Mouse (Mus musculus): ENCODE data around the gene Alkbh3. TPM values are rescaled to one million over a fixed set of nuclear protein-coding genes. Genes with fewer than 3 reads are reported as not detected.

The Alkbh3 gene
- polyA plus RNA-seq (2015; fragmentation: Nextera tagmentation; extraction: Ambion mirVana): 63.0 and 70.0 TPM in 2 replicates

GRCm38 (mm10) chr2:94010335-94011291 is at the start of gene Alkbh3:
Gene Alkbh3 (minus strand): TSS chr2:94010807.
- H3K9ac ChIP-seq (ENCODE audit: low read length): peak within 1 kb of the TSS; percentile 97
- peaks cover 7% of the 10 kb centered on the region; the same call in 1 of the 2 replicates for H3K4me1 ChIP-seq (replicated peaks; ENCODE audit: control insufficient read depth, insufficient read depth, low read length)
- no peaks in the 10 kb centered on the region for H3K9me3 ChIP-seq (ENCODE audit: control insufficient read depth, low read length)
- no peaks in the 10 kb centered on the region for H3K27me3 ChIP-seq (ENCODE audit: control insufficient read depth, insufficient read depth, low read depth, low read length)
- peak within 1 kb of the TSS; percentile 100 for H3K4me3 ChIP-seq (ENCODE audit: low read length)
- ATAC-seq (ENCODE audit: low read depth): peak; percentile 100
- H3K4me2 ChIP-seq (ENCODE audit: low read depth, low read length): peak within 1 kb of the TSS; percentile 92
- H3K27ac ChIP-seq (ENCODE audit: low read length): peak within 1 kb of the TSS; percentile 55; the same call in 1 of the 2 replicates
- H3K36me3 ChIP-seq (ENCODE audit: control insufficient read depth, insufficient read depth, low read length): peaks cover 16% of the 10 kb centered on the region; the same call in 1 of the 2 replicates
- WGBS: 5% methylated on average over 47 of the region's 47 CpGs

GRCm38 (mm10) chr2:94059459-94059858 is 48.9 kb upstream of the Alkbh3 start:
- no peak overlapping the region for H3K4me3 ChIP-seq (ENCODE audit: low read length)

GRCm38 (mm10) chr2:94054813-94055212 is 44.2 kb upstream of the Alkbh3 start:
- Histone ChIP-seq H3K4me1 (replicated peaks; ENCODE audit: control insufficient read depth, insufficient read depth, low read length) (peaks cover 3% of the 10 kb centered on the region; the same call in 1 of the 2 replicates), H3K27me3 (ENCODE audit: control insufficient read depth, insufficient read depth, low read depth, low read length) (no peaks in the 10 kb centered on the region), H3K36me3 (ENCODE audit: control insufficient read depth, insufficient read depth, low read length) (no peaks in the 10 kb centered on the region), H3K4me2 (ENCODE audit: low read depth, low read length) (no peak overlapping the region), H3K4me3 (ENCODE audit: low read length) (no peak overlapping the region), H3K9me3 (ENCODE audit: control insufficient read depth, low read length) (no peaks in the 10 kb centered on the region), H3K9ac (ENCODE audit: low read length) (no peak overlapping the region), H3K27ac (ENCODE audit: low read length) (no peak overlapping the region)
- ATAC-seq (ENCODE audit: low read depth): peak; percentile 54; the same call in 1 of the 2 replicates

More at GRCm38 (mm10) chr2:94059459-94059858, 48.9 kb upstream of the Alkbh3 start:
- no peak overlapping the region for H3K27ac ChIP-seq (ENCODE audit: low read length)
- no peak for ATAC-seq (ENCODE audit: low read depth)
- no peaks in the 10 kb centered on the region for H3K4me1 ChIP-seq (replicated peaks; ENCODE audit: control insufficient read depth, insufficient read depth, low read length)
- H3K9me3 ChIP-seq (ENCODE audit: control insufficient read depth, low read length): no peaks in the 10 kb centered on the region
- no peak overlapping the region for H3K4me2 ChIP-seq (ENCODE audit: low read depth, low read length)
- H3K36me3 ChIP-seq (ENCODE audit: control insufficient read depth, insufficient read depth, low read length): no peaks in the 10 kb centered on the region
- H3K9ac ChIP-seq (ENCODE audit: low read length): no peak overlapping the region
- no peaks in the 10 kb centered on the region for H3K27me3 ChIP-seq (ENCODE audit: control insufficient read depth, insufficient read depth, low read depth, low read length)
- WGBS: 76% methylated on average over 5 of the region's 5 CpGs

- Histone ChIP-seq H3K4me2 (ENCODE audit: low read depth, low read length) (no peak overlapping the region), H3K9me3 (ENCODE audit: control insufficient read depth, low read length) (no peaks in the 10 kb centered on the region), H3K9ac (ENCODE audit: low read length) (no peak overlapping the region), H3K4me1 (replicated peaks; ENCODE audit: control insufficient read depth, insufficient read depth, low read length) (peaks cover 4% of the 10 kb centered on the region; the same call in 1 of the 2 replicates), H3K27ac (ENCODE audit: low read length) (no peak overlapping the region), H3K36me3 (ENCODE audit: control insufficient read depth, insufficient read depth, low read length) (no peaks in the 10 kb centered on the region), H3K4me3 (ENCODE audit: low read length) (no peak overlapping the region), H3K27me3 (ENCODE audit: control insufficient read depth, insufficient read depth, low read depth, low read length) (no peaks in the 10 kb centered on the region)
- 95% methylated on average over 5 of the region's 5 CpGs for WGBS
- no peak for ATAC-seq (ENCODE audit: low read depth)
Measured at GRCm38 (mm10) chr2:94051952-94052351, 41.3 kb upstream of the Alkbh3 start.

- H3K27me3 ChIP-seq (ENCODE audit: control insufficient read depth, insufficient read depth, low read depth, low read length): no peaks in the 10 kb centered on the region
- no peak overlapping the region for H3K27ac ChIP-seq (ENCODE audit: low read length)
- WGBS: 93% methylated on average over 3 of the region's 3 CpGs
- H3K4me3 ChIP-seq (ENCODE audit: low read length): no peak overlapping the region
- H3K9me3 ChIP-seq (ENCODE audit: control insufficient read depth, low read length): no peaks in the 10 kb centered on the region
- ATAC-seq (ENCODE audit: low read depth): no peak
- no peak overlapping the region for H3K9ac ChIP-seq (ENCODE audit: low read length)
- no peaks in the 10 kb centered on the region for H3K36me3 ChIP-seq (ENCODE audit: control insufficient read depth, insufficient read depth, low read length)
- no peak overlapping the region for H3K4me2 ChIP-seq (ENCODE audit: low read depth, low read length)
- H3K4me1 ChIP-seq (replicated peaks; ENCODE audit: control insufficient read depth, insufficient read depth, low read length): peaks cover 4% of the 10 kb centered on the region; the same call in 1 of the 2 replicates
Measured at GRCm38 (mm10) chr2:94050901-94051300, 40.3 kb upstream of the Alkbh3 start.

GRCm38 (mm10) chr2:94049471-94050176 is 39.0 kb upstream of the Alkbh3 start:
- Histone ChIP-seq H3K27me3 (ENCODE audit: control insufficient read depth, insufficient read depth, low read depth, low read length) (no peaks in the 10 kb centered on the region), H3K36me3 (ENCODE audit: control insufficient read depth, insufficient read depth, low read length) (no peaks in the 10 kb centered on the region), H3K9me3 (ENCODE audit: control insufficient read depth, low read length) (no peaks in the 10 kb centered on the region), H3K4me3 (ENCODE audit: low read length) (no peak overlapping the region), H3K4me1 (replicated peaks; ENCODE audit: control insufficient read depth, insufficient read depth, low read length) (peaks cover 4% of the 10 kb centered on the region; the same call in 1 of the 2 replicates), H3K4me2 (ENCODE audit: low read depth, low read length) (no peak overlapping the region), H3K9ac (ENCODE audit: low read length) (no peak overlapping the region), H3K27ac (ENCODE audit: low read length) (no peak overlapping the region)
- 49% methylated on average over 5 of the region's 5 CpGs for WGBS
- no peak for ATAC-seq (ENCODE audit: low read depth)

GRCm38 (mm10) chr2:94048733-94049470 is 38.3 kb upstream of the Alkbh3 start:
- H3K36me3 ChIP-seq (ENCODE audit: control insufficient read depth, insufficient read depth, low read length): no peaks in the 10 kb centered on the region
- H3K4me3 ChIP-seq (ENCODE audit: low read length): no peak overlapping the region
- H3K9ac ChIP-seq (ENCODE audit: low read length): no peak overlapping the region
- H3K4me2 ChIP-seq (ENCODE audit: low read depth, low read length): no peak overlapping the region
- 58% methylated on average over 5 of the region's 5 CpGs for WGBS
- ATAC-seq (ENCODE audit: low read depth): no peak
- H3K27ac ChIP-seq (ENCODE audit: low read length): no peak overlapping the region
- H3K27me3 ChIP-seq (ENCODE audit: control insufficient read depth, insufficient read depth, low read depth, low read length): no peaks in the 10 kb centered on the region
- H3K9me3 ChIP-seq (ENCODE audit: control insufficient read depth, low read length): no peaks in the 10 kb centered on the region
- H3K4me1 ChIP-seq (replicated peaks; ENCODE audit: control insufficient read depth, insufficient read depth, low read length): peaks cover 4% of the 10 kb centered on the region; the same call in 1 of the 2 replicates

GRCm38 (mm10) chr2:94048271-94048670 is 37.7 kb upstream of the Alkbh3 start:
- Histone ChIP-seq H3K4me2 (ENCODE audit: low read depth, low read length) (no peak overlapping the region), H3K4me1 (replicated peaks; ENCODE audit: control insufficient read depth, insufficient read depth, low read length) (peaks cover 4% of the 10 kb centered on the region; the same call in 1 of the 2 replicates), H3K4me3 (ENCODE audit: low read length) (no peak overlapping the region), H3K9ac (ENCODE audit: low read length) (no peak overlapping the region), H3K27me3 (ENCODE audit: control insufficient read depth, insufficient read depth, low read depth, low read length) (no peaks in the 10 kb centered on the region), H3K27ac (ENCODE audit: low read length) (no peak overlapping the region), H3K9me3 (ENCODE audit: control insufficient read depth, low read length) (no peaks in the 10 kb centered on the region), H3K36me3 (ENCODE audit: control insufficient read depth, insufficient read depth, low read length) (no peaks in the 10 kb centered on the region)
- 68% methylated on average over 1 of the region's 1 CpGs for WGBS
- no peak for ATAC-seq (ENCODE audit: low read depth)

Data from lung, embryonic 16.5 days (tissue).